Mouse (Mus musculus): Measurements from ENCODE around the gene Trmt13. TPM values are rescaled to one million over a fixed set of nuclear protein-coding genes. Genes with fewer than 3 reads are reported as not detected.
"Not testable (repeated sequence)": the region's sequence is repeated elsewhere in the genome, so short reads cannot be mapped to it uniquely, and the experiment has no call there.

Gene Trmt13
- 1 to 10 TPM; 7.1 to 9.0 TPM for total RNA-seq (2021)

- DNase-seq, result no peak
Measured at GRCm38 (mm10) chr3:116614295-116614892, at the start of gene Trmt13. Trmt13 (minus strand) TSS chr3:116614587.

GRCm38 (mm10) chr3:116662463-116662863, 48.1 kb upstream of the Trmt13 start, which contains the start of gene Mfsd14a:
Mfsd14a (minus strand) TSS chr3:116662677.
- DNase-seq, result peak; percentile 100

GRCm38 (mm10) chr3:116661870-116662414, 47.6 kb upstream of the Trmt13 start:
- DNase-seq, result peak; percentile 58

- no peak for DNase-seq
Measured at GRCm38 (mm10) chr3:116661288-116661869, 47.0 kb upstream of the Trmt13 start.

- no peak for DNase-seq
Measured at GRCm38 (mm10) chr3:116659856-116660430, 45.6 kb upstream of the Trmt13 start.

- no peak for DNase-seq
Measured at GRCm38 (mm10) chr3:116658928-116659565, 44.7 kb upstream of the Trmt13 start.

- DNase-seq, result no peak
Measured at GRCm38 (mm10) chr3:116656184-116656965, 42.0 kb upstream of the Trmt13 start.

GRCm38 (mm10) chr3:116654051-116654450, 39.7 kb upstream of the Trmt13 start:
- not testable (repeated sequence) for DNase-seq

GRCm38 (mm10) chr3:116653278-116653945, 39.0 kb upstream of the Trmt13 start:
- DNase-seq, result no peak

- DNase-seq, result no peak
Measured at GRCm38 (mm10) chr3:116652033-116652446, 37.7 kb upstream of the Trmt13 start.

- no peak for DNase-seq
Measured at GRCm38 (mm10) chr3:116650698-116651097, 36.3 kb upstream of the Trmt13 start.

GRCm38 (mm10) chr3:116648805-116649204, 34.4 kb upstream of the Trmt13 start:
- DNase-seq, result no peak

GRCm38 (mm10) chr3:116646387-116646786, 32.0 kb upstream of the Trmt13 start:
- no peak for DNase-seq

GRCm38 (mm10) chr3:116642373-116642772, 28.0 kb upstream of the Trmt13 start:
- DNase-seq, result no peak

- no peak for DNase-seq
Measured at GRCm38 (mm10) chr3:116641811-116642371, 27.5 kb upstream of the Trmt13 start.

GRCm38 (mm10) chr3:116640024-116640423, 25.6 kb upstream of the Trmt13 start:
- no peak for DNase-seq

- no peak for DNase-seq
Measured at GRCm38 (mm10) chr3:116638572-116638971, 24.2 kb upstream of the Trmt13 start.

- DNase-seq, result no peak
Measured at GRCm38 (mm10) chr3:116637693-116638476, 23.5 kb upstream of the Trmt13 start.

GRCm38 (mm10) chr3:116635799-116636198, 21.4 kb upstream of the Trmt13 start:
- DNase-seq, result no peak

GRCm38 (mm10) chr3:116634853-116635252, 20.5 kb upstream of the Trmt13 start:
- DNase-seq, result no peak

GRCm38 (mm10) chr3:116634091-116634490, 19.7 kb upstream of the Trmt13 start:
- DNase-seq, result no peak
